Mouse (Mus musculus) skeletal muscle tissue, postnatal 0 days (tissue): ENCODE data around the gene Ctf1. TPM values are rescaled to one million over a fixed set of nuclear protein-coding genes. Genes with fewer than 3 reads are reported as not detected.

Experiments used
- microRNA counts: library from miRNA; unstranded; fragments of <30 nt; microRNA quantifications from one replicate; lab custom pipeline; 2015
- microRNA-seq, 2 experiments: library from miRNA; unstranded; fragments of <30 nt; microRNA quantifications; one replicate each; pipeline ENCODE4; 2016
- polyA plus RNA-seq: library from polyadenylated mRNA; unstranded; fragments of >200 nt; fragmentation: Nextera tagmentation; extraction: Ambion mirVana; gene quantifications from 2 replicates; pipeline ENCODE4 v1.2.1, GENCODE M21; 2015

The Ctf1 gene
- polyA plus RNA-seq: 6.8 and 6.9 TPM in 2 replicates

DNA sequence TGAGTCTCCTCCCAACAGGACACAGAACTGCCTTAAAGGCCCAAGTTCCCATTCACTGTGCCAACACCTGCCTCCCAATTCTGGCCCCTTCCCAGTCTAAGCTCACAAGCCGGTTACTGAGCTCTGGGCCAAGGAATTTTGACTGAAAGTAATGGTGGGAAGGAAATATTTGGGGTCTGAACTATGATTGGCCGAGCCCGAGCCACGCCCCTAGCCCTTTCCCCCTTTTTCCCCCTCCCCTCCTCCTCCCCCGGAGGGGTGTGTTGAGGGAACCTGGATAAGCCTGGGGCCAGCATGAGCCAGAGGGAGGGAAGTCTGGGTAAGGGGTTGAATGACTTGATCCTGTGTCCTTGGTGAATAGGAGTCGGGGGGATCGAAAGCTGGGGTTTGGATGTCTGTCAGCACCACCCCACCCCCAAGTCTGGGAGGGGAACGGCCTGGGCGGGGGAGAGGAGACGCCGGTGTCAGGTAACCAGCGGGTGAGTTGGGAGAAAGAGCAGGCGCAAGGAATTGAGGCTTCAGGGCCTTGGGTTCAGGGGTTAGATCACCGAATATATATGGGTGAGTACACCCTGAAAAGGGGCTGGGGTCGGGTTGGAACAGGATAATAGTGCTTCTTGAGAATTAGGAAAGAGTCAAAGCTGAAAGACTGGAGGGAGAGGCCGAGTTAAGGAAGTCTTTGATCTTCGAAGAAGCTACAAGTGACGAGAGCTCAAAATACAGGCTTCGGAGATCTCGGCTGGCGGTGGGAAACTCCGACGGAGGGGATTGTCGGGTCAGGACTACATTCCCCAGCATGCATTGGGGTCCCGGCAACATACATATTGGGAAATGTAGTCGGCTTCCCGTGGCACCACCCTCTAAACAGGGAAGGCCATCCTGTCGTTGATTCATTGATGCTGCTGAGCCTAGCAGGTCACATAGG is at the start of gene Ctf1:
Ctf1 (plus strand) TSS at position 276 of the 925 bp plus-strand sequence.

DNA sequence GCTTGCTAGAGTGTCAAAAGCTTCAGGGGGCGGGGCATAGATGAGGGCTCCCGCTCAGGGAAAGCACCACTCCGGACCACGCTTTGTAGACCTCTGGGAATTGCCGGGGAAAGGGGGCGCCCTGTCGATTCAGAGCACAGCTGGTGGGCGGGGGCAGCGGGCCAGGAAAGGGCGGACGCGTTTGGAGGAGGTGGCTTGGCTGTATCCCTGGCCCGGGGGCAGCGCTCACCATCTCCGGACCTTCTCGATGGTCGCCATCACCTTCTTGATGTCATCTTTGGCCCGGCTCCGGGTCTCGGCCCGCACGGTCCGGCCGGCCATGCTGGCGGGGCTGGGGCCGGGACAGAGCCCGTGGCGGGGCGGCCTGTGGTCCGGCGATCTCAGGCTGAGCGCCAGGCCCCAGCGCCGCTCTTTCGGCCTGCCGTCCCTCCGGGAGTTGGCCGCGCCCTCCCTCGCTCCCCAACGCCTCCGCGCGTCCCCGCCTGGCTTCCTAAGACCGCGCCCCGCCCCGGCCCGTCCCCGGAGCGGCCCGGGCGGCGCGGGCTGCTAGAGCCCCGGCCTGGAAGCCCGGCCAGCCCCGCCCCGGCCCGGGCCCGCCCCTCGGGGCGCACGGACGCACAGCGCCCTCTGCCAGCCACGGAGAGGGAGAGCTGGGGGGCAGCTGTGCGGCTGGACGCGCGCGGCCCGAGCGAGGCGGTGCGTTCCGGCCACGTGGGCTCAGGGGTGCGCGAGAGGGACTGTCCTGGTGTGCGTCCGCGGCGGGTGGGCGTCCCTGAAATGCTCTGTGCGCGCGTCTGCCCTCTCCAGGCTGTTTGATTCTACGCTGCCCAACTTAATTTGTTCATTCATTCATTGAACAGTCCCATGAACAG is 4.1 kb upstream of the Ctf1 start, which contains the start of gene Bcl7c:
Bcl7c (minus strand) TSS at position 727 of the 872 bp plus-strand sequence.

DNA sequence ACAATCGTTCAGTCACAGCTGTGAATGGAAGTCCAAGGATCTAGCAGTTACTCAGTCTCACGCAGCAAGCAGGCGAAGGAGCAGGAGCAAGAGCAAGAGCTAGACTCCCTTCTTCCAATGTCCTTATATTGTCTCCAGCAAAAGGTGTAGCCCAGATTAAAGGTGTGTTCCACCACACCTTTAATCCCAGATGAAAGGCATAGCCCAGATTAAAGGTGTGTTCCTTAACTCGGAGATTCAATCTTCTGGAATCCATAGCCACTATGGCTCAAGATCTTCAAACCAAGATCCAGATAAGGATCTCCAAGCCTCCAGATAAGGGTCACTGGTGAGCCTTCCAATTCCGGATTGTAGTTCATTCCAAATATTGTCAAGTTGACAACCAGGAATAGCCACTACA is 19.5 kb downstream of the Ctf1 start, which contains the start of gene Ctf2:
Ctf2 (minus strand) TSS at position 101 of the 400 bp plus-strand sequence.

DNA sequence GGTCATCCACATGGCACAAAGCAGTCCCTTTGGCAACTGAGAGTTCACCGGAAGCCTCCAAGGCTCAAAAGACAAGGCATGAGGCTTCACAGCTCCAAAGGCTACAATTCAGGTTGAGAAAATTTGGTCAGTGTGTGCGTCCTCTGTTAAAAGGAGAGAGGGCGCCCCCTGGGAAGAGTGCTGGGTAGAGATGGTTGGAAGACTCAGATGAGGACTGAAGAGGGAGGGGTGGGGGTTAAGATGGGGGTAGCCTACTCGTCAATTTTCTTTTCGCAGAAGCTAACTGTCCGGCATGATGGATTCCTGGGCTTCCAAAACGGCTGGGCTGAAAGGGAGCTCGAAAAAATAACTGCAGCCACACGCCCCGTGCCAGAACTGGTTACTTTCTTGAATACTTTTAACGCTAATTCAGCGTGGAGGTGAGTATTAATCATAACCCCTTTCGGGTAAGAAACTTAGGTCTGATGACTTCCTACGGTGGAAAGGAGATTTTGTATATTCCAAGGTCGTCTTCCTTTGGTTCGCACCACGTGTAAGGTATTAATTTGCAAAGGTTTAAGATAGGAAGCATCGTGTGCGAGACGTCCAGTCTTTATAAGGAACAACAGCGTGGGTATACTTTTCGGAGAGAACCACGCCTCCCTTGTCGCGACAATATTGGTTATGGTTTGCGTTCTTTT is 32.0 kb downstream of the Ctf1 start, which contains the start of gene Fbxl19:
Fbxl19 (plus strand) TSS at position 178 of the 680 bp plus-strand sequence.

MicroRNA genes within 50 kb of the gene (microRNA counts, 519-probe panel; counts per million panel counts)
- 2,049 counts per million, percentile 65 among the panel's probes with 10 or more counts for microRNA mmu-miR-762 (lab: Ali Mortazavi, UCI)

Small RNA genes lying within 50 kb of the gene (microRNA-seq; reads per million reads assigned to microRNA genes)
- gene Mir762: 0 reads per million in 2 experiments

Other genes starting within 250 kb of the Ctf1 start
- 7.1 and 7.8 TPM in 2 replicates for gene Fbrs, start 233.5 kb upstream of the Ctf1 start, polyA plus RNA-seq
- gene Srcap, start 200.8 kb upstream of the Ctf1 start, polyA plus RNA-seq: 17.2 and 19.6 TPM in 2 replicates
- gene Gm42715, start 193.2 kb upstream of the Ctf1 start, polyA plus RNA-seq: 5.6 and 6.1 TPM in 2 replicates
- 1.2 and 3.3 TPM in 2 replicates for gene Tmem265, start 151.3 kb upstream of the Ctf1 start, polyA plus RNA-seq
- 19.5 and 21.8 TPM in 2 replicates for gene Phkg2, start 139.4 kb upstream of the Ctf1 start, polyA plus RNA-seq
- gene Ccdc189, start 124.1 kb upstream of the Ctf1 start, polyA plus RNA-seq: 7.2 and 7.5 TPM in 2 replicates
- gene Rnf40, start 124.0 kb upstream of the Ctf1 start, polyA plus RNA-seq: 18.0 and 21.5 TPM in 2 replicates
- 4.0 and 5.4 TPM in 2 replicates for gene Zfp629, start 96.9 kb upstream of the Ctf1 start, polyA plus RNA-seq
- 60.6 and 71.5 TPM in 2 replicates for gene Bcl7c, start 3.8 kb upstream of the Ctf1 start, polyA plus RNA-seq
- gene Ctf2, start 19.4 kb downstream of the Ctf1 start, polyA plus RNA-seq: 0.08 TPM in 1 of 2 replicates, not detected in the other
- 0.54 and 0.74 TPM in 2 replicates for gene Fbxl19, start 31.8 kb downstream of the Ctf1 start, polyA plus RNA-seq
- gene Orai3, start 57.1 kb downstream of the Ctf1 start, polyA plus RNA-seq: 12.2 and 15.0 TPM in 2 replicates
- gene Setd1a, start 63.9 kb downstream of the Ctf1 start, polyA plus RNA-seq: 10.0 and 10.7 TPM in 2 replicates
- not detected in 2 replicates for gene Gm49388, start 72.9 kb downstream of the Ctf1 start, polyA plus RNA-seq
- 14.8 and 28.9 TPM in 2 replicates for gene Hsd3b7, start 87.9 kb downstream of the Ctf1 start, polyA plus RNA-seq
- 54.6 and 62.0 TPM in 2 replicates for gene Stx4a, start 111.6 kb downstream of the Ctf1 start, polyA plus RNA-seq
- gene Stx1b, start 111.8 kb downstream of the Ctf1 start, polyA plus RNA-seq: 1.3 TPM in 2 replicates
- 3.4 and 3.6 TPM in 2 replicates for gene Zfp646, start 163.5 kb downstream of the Ctf1 start, polyA plus RNA-seq
- gene Zfp668, start 164.1 kb downstream of the Ctf1 start, polyA plus RNA-seq: 7.1 and 7.3 TPM in 2 replicates
- 0.91 and 1.0 TPM in 2 replicates for gene Prss53, start 178.2 kb downstream of the Ctf1 start, polyA plus RNA-seq
- not detected in 2 replicates for gene Gm21974, start 182.7 kb downstream of the Ctf1 start, polyA plus RNA-seq
- gene Vkorc1, start 182.9 kb downstream of the Ctf1 start, polyA plus RNA-seq: 145 and 153 TPM in 2 replicates
- gene Bckdk, start 191.3 kb downstream of the Ctf1 start, polyA plus RNA-seq: 110 and 114 TPM in 2 replicates
- gene Kat8, start 199.8 kb downstream of the Ctf1 start, polyA plus RNA-seq: 20.8 and 22.2 TPM in 2 replicates
- 0.18 and 0.77 TPM in 2 replicates for gene Prss8, start 217.4 kb downstream of the Ctf1 start, polyA plus RNA-seq
- 14.3 and 14.4 TPM in 2 replicates for gene Prss36, start 234.0 kb downstream of the Ctf1 start, polyA plus RNA-seq